Mouse (Mus musculus) kidney, postnatal 25 days (tissue): ENCODE data around the gene Nubp2.
A peak's percentile ranks its signal among the peaks of the same experiment; 100 is the strongest.

Experiments
- DNase-seq, 2 experiments: peaks; one replicate each; pipeline ENCODE4 v3.0.0; 2021; ENCODE audit warnings: mixed read lengths in 2 of 2

The Nubp2 gene

DNA sequence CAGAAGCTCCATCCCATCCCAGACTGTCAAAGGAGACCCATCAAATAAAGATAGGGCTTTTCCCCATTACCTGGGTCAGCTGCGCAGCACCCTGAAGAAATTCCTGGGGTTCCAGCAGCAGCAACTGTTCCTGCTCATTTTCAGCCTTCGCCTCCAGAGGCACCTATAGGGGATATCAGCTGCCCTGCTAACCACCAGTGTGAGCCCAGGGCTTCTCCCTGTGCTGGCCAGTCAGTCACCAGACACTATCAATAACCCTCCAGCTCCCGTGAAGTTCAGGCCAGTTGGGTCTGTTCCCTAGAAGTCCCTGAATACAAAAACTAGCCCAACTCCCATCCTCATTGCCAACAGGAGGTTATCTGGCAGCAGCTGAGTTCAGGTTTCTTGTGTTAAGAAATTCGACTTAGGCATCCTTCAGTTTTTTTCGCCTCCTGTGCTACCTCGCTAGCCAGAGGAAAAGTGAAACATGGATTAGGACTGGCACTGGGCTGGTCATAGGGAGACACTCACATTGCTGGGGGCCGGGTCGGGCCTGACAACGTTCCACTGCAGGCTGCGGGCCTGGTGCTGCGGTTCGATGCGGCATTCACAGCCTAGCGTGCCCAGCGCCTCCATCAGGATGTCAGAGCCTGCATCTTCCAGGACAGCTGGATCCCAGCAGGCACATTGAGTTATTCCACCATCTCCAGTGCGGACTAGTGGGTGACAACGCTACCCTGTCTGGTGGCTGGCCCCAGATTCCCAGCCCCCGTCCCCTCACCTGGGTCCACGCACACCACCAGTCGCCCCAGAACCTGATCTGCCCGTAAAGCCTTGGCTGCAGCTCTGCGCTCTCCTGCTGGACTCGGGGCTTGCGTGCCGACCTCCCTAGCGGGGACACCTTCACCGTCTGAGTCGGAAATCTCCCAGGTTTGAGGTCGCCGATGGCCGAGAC, 8.2 kb upstream of the Nubp2 start:
- peak in 1 of 2 experiments; percentile 60 for DNase-seq

- DNase-seq, result peak in 1 of 2 experiments; percentile 39
Observed at GRCm38 (mm10) chr17:24893276-24893675, 7.1 kb upstream of the Nubp2 start.

DNA sequence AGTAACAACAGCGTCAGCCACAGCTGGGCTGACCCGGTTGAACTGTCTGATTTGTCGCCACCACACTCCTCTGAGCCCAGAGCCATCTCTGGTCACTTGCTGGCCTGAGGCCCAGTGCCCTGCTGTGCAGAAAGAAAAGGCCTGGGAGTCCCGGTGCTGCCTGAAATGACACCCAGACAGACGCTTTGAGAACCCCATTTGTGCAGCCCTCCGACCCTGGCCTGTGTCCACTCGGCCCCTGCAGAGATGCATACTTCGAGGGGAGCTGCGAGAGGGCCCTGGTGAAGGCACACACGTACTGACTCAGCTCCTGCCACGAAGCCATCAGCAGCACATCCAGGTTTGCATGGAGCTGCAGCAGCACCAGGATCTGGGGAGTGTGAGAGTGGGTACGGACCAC, 6.6 kb upstream of the Nubp2 start:
- DNase-seq, result peak in 1 of 2 experiments; percentile 38

GRCm38 (mm10) chr17:24891321-24891720, 5.2 kb upstream of the Nubp2 start:
- peak in 1 of 2 experiments; percentile 64 for DNase-seq

- peak in 1 of 2 experiments; percentile 44 for DNase-seq
Observed at GRCm38 (mm10) chr17:24890151-24891092, 4.3 kb upstream of the Nubp2 start.

GRCm38 (mm10) chr17:24888862-24889261, 2.7 kb upstream of the Nubp2 start:
- DNase-seq, result no peak

GRCm38 (mm10) chr17:24887291-24888080, 1.3 kb upstream of the Nubp2 start:
- peak in 1 of 2 experiments; percentile 58 for DNase-seq

- no peak for DNase-seq
Observed at GRCm38 (mm10) chr17:24886932-24887271, 753 bp upstream of the Nubp2 start.

DNA sequence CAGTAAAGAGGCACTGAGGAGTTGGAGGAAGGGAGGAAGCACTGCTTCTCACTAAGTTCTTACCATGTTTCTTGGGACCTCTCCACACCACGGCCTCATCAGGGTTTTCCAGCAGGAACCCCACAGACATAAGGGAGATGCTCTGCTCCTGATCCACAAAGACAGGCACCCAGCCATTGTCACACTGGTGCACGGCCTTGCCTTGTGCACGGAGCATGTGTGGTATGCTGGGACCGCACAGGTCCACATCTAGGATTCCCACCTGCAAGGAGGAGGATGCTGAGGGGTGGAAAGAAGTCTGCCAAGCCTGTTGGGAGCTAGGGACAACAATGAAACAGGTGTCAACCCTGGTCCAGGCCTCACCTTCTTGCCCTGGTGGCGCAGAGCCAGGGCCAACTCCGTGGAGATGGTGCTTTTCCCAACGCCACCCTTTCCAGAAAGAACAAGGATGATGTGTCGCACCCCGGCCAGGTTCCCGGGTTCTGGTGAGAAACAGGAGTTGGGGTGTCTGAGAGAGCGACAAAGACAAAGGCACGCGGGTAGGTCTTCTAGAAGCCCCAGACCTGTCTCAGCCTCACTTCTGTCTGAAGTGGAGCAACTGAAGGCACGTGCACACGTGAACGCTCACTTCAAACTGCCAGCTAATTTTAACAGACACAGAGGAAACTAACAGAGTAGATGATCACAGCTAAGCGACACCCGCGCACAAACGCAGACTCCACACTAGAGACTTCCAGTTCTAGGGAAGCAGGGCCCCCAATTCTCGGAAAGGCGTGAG, 604 bp downstream of the Nubp2 start:
- DNase-seq, result peak in 1 of 2 experiments; percentile 56

GRCm38 (mm10) chr17:24884391-24884790, 1.8 kb downstream of the Nubp2 start:
- peak in 1 of 2 experiments; percentile 30 for DNase-seq

DNA sequence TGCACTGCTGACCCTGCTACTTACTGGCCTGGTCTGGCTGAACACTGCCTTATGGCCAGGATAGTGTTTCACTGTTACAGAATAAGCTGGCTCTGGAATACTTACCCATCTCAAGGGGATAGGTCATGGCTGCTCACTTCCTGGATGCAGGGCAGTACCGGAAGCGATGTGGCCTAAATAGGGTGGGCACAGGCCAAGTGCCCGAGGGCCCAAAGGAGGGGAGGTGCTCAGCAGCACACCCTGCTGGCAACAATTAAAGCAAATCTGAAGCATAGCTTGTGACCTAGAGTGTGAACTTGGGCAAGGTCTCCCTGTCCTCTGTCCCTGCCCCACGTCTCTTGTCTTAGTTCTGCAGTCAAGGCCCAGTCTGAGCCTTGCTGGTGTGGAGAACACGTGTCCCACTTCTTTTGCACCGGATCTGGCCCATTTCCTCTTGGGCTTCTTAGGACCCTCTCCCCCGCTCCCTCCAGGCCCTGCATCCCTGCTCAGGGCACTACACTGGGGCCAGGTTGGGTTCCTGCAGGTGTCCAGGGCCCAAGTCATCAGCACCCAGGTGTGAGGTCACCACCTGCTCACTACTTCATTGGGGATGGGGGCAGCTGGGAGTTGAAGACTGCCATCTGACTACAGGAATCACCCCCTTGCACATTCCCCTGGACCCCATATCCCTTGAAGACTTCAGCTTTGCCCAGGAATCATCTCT, 4.3 kb downstream of the Nubp2 start:
- DNase-seq, result peak; percentile 70 to 71

DNA sequence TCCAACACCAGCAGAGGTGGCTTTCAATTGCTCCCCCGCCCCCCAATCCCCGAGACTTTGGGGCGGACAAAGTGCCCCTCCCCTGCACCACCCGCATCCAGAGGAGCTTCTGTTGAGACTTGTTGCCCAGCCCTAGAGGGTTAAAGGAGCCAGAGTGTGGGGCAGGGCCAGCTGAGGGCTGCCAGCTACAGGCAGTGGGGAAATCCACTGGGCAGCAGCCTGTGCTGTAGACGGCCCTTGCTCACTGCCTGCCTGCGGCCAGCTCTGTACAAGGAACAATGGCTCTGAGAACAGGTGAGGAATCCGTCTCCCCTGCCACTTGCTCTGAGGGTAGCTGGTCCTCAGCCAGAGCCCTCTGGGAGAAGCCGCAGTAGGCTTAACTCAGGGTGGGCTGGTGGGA, 7.6 kb downstream of the Nubp2 start:
- peak in 1 of 2 experiments; percentile 81 for DNase-seq

DNA sequence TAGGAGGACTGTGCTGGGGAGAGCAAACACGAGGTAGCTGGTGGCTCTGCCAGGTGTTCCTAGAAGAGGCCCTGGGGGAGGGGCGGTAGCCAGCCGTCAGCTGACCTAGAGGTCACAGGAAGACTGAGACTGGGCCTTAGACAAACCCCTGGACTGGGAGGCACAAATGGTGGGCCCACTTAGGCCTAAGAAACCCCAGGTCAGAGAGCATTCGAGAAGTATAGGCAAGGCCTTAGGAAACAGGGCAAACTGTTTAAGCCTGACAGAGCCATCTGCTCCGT, 8.1 kb downstream of the Nubp2 start:
- DNase-seq, result peak; percentile 93 to 96

GRCm38 (mm10) chr17:24877336-24878116, 8.6 kb downstream of the Nubp2 start:
- DNase-seq, result peak; percentile 75 to 90

DNA sequence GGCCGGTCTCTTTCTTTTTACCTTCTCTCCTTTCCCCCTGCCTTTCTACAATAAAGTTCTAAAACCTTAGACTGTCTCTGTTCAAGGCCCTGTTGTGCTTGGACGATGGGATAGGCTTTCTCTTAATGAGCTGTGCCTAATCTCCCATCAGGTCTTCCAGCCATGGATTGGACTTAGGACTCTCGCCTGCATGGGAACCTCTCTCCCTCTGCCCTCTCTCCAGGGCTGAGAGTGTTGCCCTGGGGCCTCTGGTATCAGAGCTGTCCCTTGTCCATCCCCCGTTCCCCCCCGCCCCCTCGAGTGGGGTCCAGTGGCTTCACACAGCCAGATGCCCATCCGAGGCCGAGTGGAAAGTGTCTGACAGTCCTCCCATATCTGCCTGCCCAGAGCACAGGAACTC, 11.2 kb downstream of the Nubp2 start:
- peak in 1 of 2 experiments; percentile 60 for DNase-seq

DNA sequence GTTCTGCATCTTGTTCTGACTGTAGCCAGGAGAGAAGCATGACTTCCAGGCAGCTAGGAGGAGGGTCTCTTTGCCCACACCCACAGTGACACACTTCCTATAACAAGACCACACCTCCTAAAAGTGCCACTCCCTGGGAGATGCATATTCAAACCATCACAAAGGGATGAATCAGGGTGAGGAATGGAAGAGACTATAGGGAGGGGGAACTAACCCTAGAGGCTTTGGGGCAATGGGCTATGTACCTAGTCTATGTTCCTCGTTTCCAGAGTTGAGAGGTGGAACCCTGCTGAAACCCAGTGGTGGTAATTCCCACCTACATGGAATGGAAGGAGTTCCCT, 11.8 kb downstream of the Nubp2 start:
- DNase-seq, result no peak

GRCm38 (mm10) chr17:24873695-24874404, 12.3 kb downstream of the Nubp2 start:
- no peak for DNase-seq

GRCm38 (mm10) chr17:24867914-24868313, 18.2 kb downstream of the Nubp2 start:
- DNase-seq, result peak in 1 of 2 experiments; percentile 24

DNA sequence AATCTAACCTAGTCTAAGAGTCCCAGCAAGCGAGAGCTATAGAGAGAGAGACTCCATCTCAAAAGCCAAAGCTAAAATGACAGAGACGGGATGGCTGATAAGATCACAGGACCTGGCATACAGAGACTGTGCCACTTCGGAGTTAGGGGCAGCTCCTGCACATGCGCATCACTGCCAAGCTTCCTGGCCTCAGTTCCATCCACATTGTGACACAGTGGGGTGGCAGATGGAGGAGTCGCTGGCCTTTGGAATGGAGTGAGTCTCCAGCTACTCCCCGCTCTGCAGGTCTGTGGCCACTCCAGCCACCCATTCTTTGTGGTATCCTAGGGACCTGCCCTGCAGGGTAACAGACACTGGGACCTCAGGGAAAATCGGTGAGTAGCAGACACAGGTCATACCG, 20.4 kb downstream of the Nubp2 start, which contains the start of gene Igfals:
Igfals (plus strand) TSS at position 222 of the 400 bp plus-strand sequence.
- DNase-seq, result peak in 1 of 2 experiments; percentile 31

- peak in 1 of 2 experiments; percentile 14 for DNase-seq
Observed at GRCm38 (mm10) chr17:24861785-24862184, 24.4 kb downstream of the Nubp2 start.
